Mouse (Mus musculus) embryonic fibroblast, embryonic 13.5 days (primary cell): Measurements from ENCODE around the gene Pax6.

Experiments
- CTCF ChIP-seq: IDR thresholded peaks from 2 replicates; pipeline ENCODE4 v1.5.1; 2011; ENCODE audit warnings: mild to moderate bottlenecking, control low read depth, low read length, moderate library complexity, borderline replicate concordance; ENCODE audit not compliant: insufficient read depth
- POLR2A ChIP-seq: IDR thresholded peaks from 2 replicates; pipeline ENCODE4 v1.6.1; 2011; ENCODE audit warnings: low read depth, mild to moderate bottlenecking, control low read depth, low read length, moderate library complexity

GRCm38 (mm10) chr2:105676080-105676908, 7.6 kb downstream of the Pax6 start:
- TF ChIP-seq POLR2A (no peak), CTCF (no peak)
